Mouse (Mus musculus): ENCODE measurements around the gene Ccdc6.

Gene Ccdc6

GRCm38 (mm10) chr10:70135680-70136079, 38.8 kb downstream of the Ccdc6 start:
- DNase-seq = peak; percentile 56

- DNase-seq = no peak
Observed at GRCm38 (mm10) chr10:70137652-70138051, 40.7 kb downstream of the Ccdc6 start.

GRCm38 (mm10) chr10:70138150-70138549, 41.2 kb downstream of the Ccdc6 start:
- no peak for DNase-seq

- DNase-seq = no peak
Observed at GRCm38 (mm10) chr10:70139368-70139767, 42.4 kb downstream of the Ccdc6 start.

GRCm38 (mm10) chr10:70140414-70140813, 43.5 kb downstream of the Ccdc6 start:
- no peak for DNase-seq

- no peak for DNase-seq
Observed at GRCm38 (mm10) chr10:70142623-70143022, 45.7 kb downstream of the Ccdc6 start.

GRCm38 (mm10) chr10:70144004-70144557, 47.2 kb downstream of the Ccdc6 start:
- DNase-seq = no peak

- no peak for DNase-seq
Observed at GRCm38 (mm10) chr10:70145873-70146272, 49.0 kb downstream of the Ccdc6 start.

GRCm38 (mm10) chr10:70149093-70149492, 52.2 kb downstream of the Ccdc6 start:
- DNase-seq = no peak

GRCm38 (mm10) chr10:70150301-70150700, 53.4 kb downstream of the Ccdc6 start:
- DNase-seq = no peak

- DNase-seq = no peak
Observed at GRCm38 (mm10) chr10:70151171-70151570, 54.2 kb downstream of the Ccdc6 start.

- DNase-seq = peak; percentile 27
Observed at GRCm38 (mm10) chr10:70152190-70152743, 55.3 kb downstream of the Ccdc6 start.

- DNase-seq = no peak
Observed at GRCm38 (mm10) chr10:70153810-70154209, 56.9 kb downstream of the Ccdc6 start.

- peak; percentile 77 for DNase-seq
Observed at GRCm38 (mm10) chr10:70156431-70157165, 59.7 kb downstream of the Ccdc6 start.

- no peak for DNase-seq
Observed at GRCm38 (mm10) chr10:70159651-70160320, 62.9 kb downstream of the Ccdc6 start.

- no peak for DNase-seq
Observed at GRCm38 (mm10) chr10:70160811-70161210, 63.9 kb downstream of the Ccdc6 start.

GRCm38 (mm10) chr10:70161504-70161903, 64.6 kb downstream of the Ccdc6 start:
- no peak for DNase-seq

- no peak for DNase-seq
Observed at GRCm38 (mm10) chr10:70163681-70164080, 66.8 kb downstream of the Ccdc6 start.

GRCm38 (mm10) chr10:70165877-70166276, 69.0 kb downstream of the Ccdc6 start:
- DNase-seq = no peak

- DNase-seq = no peak
Observed at GRCm38 (mm10) chr10:70166427-70166826, 69.5 kb downstream of the Ccdc6 start.

- no peak for DNase-seq
Observed at GRCm38 (mm10) chr10:70167625-70168024, 70.7 kb downstream of the Ccdc6 start.

GRCm38 (mm10) chr10:70168396-70168795, 71.5 kb downstream of the Ccdc6 start:
- no peak for DNase-seq

GRCm38 (mm10) chr10:70169044-70169443, 72.1 kb downstream of the Ccdc6 start:
- DNase-seq = no peak

- DNase-seq = peak; percentile 76
Observed at GRCm38 (mm10) chr10:70173314-70173713, 76.4 kb downstream of the Ccdc6 start.
